Mouse (Mus musculus) embryonic facial prominence, embryonic 11.5 days (tissue): ENCODE measurements around the gene Hmx1. TPM values are rescaled to one million over a fixed set of nuclear protein-coding genes. Genes with fewer than 3 reads are reported as not detected.

Experiments used
- ATAC-seq: fragments of 200-750 bp; cut with Nextera tagmentation; replicated peaks from 2 replicates; pipeline ENCODE4 v1.8.0; 2017; ENCODE audit warnings: low read depth; ENCODE audit not compliant: insufficient number of reproducible peaks, low FRiP score, low TSS enrichment
- DNase-seq: peaks from one replicate; pipeline ENCODE4 v3.0.0-alpha.2; 2015; ENCODE audit warnings: low spot score
- H3K27ac ChIP-seq: fragments of 300-500 bp; sonication (generic); replicated peaks from 2 replicates; pipeline ENCODE4 v1.5.1; 2014; ENCODE audit warnings: mild to moderate bottlenecking, low read depth, low read length, control low read depth
- H3K27me3 ChIP-seq: fragments of 300-500 bp; sonication (generic); 2 replicates; pipeline ENCODE4 v1.6.1; 2014; ENCODE audit warnings: mild to moderate bottlenecking, low read length, moderate library complexity, mixed read lengths; ENCODE audit not compliant: control insufficient read depth, insufficient read depth
- H3K36me3 ChIP-seq: fragments of 300-500 bp; sonication (generic); replicated peaks from 2 replicates; pipeline ENCODE4 v1.6.1; 2014; ENCODE audit warnings: low read depth, mild to moderate bottlenecking, low read length, moderate library complexity, mixed read lengths; ENCODE audit not compliant: control insufficient read depth, insufficient read depth
- H3K4me1 ChIP-seq: fragments of 300-500 bp; sonication (generic); 2 replicates; pipeline ENCODE4 v1.6.1; 2014; ENCODE audit warnings: low read length, mixed read lengths; ENCODE audit not compliant: control insufficient read depth, insufficient read depth
- H3K4me2 ChIP-seq: fragments of 300-500 bp; sonication (generic); 2 replicates; pipeline ENCODE4 v1.6.1; 2014; ENCODE audit warnings: low read depth, mild to moderate bottlenecking, control low read depth, low read length, moderate library complexity
- H3K4me3 ChIP-seq: fragments of 300-500 bp; sonication (generic); 2 replicates; pipeline ENCODE4 v1.5.1; 2014; ENCODE audit warnings: low read depth, low read length, control low read depth
- H3K9ac ChIP-seq: fragments of 300-500 bp; sonication (generic); replicated peaks from 2 replicates; pipeline ENCODE4 v1.6.1; 2014; ENCODE audit warnings: mild to moderate bottlenecking, control low read depth, low read length
- H3K9me3 ChIP-seq: fragments of 300-500 bp; sonication (generic); replicated peaks from 2 replicates; pipeline ENCODE4 v1.6.1; 2016; ENCODE audit warnings: mild to moderate bottlenecking, low read length, inconsistent platforms, mixed read lengths; ENCODE audit not compliant: control insufficient read depth
- WGBS: fragments of 180-500 bp; shearing (Covaris S2); extraction: QIAGEN DNeasy Blood & Tissue Kit; methylation state at CpG from one replicate; pipeline ENCODE4 v1.1.7; 2014; 5-methylcytosine and 5-hydroxymethylcytosine counted together
- polyA plus RNA-seq: library from polyadenylated mRNA; unstranded; fragments of >200 nt; fragmentation: Nextera tagmentation; extraction: Ambion mirVana; gene quantifications from 2 replicates; pipeline ENCODE4 v1.2.1, GENCODE M21; 2014

Hmx1 gene
- polyA plus RNA-seq, 1 experiment from 2014 or later = 11.8 TPM

- no peaks in the 10 kb centered on the region for H3K27me3 ChIP-seq
- H3K9me3 ChIP-seq = no peaks in the 10 kb centered on the region
- no peak for ATAC-seq
- no peak overlapping the region for H3K4me2 ChIP-seq
- H3K27ac ChIP-seq = no peak overlapping the region
- H3K4me3 ChIP-seq = no peak overlapping the region
- H3K9ac ChIP-seq = no peak overlapping the region
- H3K4me1 ChIP-seq = peaks cover 4% of the 10 kb centered on the region; the same call in 1 of the 2 replicates
- WGBS = 89% methylated on average over 6 of the region's 6 CpGs
- no peak for DNase-seq
- no peaks in the 10 kb centered on the region for H3K36me3 ChIP-seq
Measured at GRCm38 (mm10) chr5:35428421-35428820, 39.5 kb downstream of the Hmx1 start.

- Histone ChIP-seq H3K36me3 (no peaks in the 10 kb centered on the region), H3K4me3 (no peak overlapping the region), H3K27ac (no peak overlapping the region), H3K4me2 (no peak overlapping the region), H3K4me1 (no peaks in the 10 kb centered on the region), H3K27me3 (no peaks in the 10 kb centered on the region), H3K9me3 (no peaks in the 10 kb centered on the region), H3K9ac (no peak overlapping the region)
- no peak for ATAC-seq
- WGBS = 77% methylated on average over 6 of the region's 6 CpGs
- DNase-seq = no peak
Measured at GRCm38 (mm10) chr5:35432098-35432497, 43.2 kb downstream of the Hmx1 start.

GRCm38 (mm10) chr5:35434038-35434437 lies 45.1 kb downstream of the Hmx1 start:
- Histone ChIP-seq H3K4me3 (no peak overlapping the region), H3K36me3 (no peaks in the 10 kb centered on the region), H3K9ac (no peak overlapping the region), H3K4me1 (no peaks in the 10 kb centered on the region), H3K27me3 (no peaks in the 10 kb centered on the region), H3K27ac (no peak overlapping the region), H3K4me2 (no peak overlapping the region), H3K9me3 (no peaks in the 10 kb centered on the region)
- ATAC-seq (no peak), DNase-seq (no peak)
- 44% methylated on average over 5 of the region's 5 CpGs for WGBS

- H3K36me3 ChIP-seq = no peaks in the 10 kb centered on the region
- no peak for ATAC-seq
- no peak overlapping the region for H3K27ac ChIP-seq
- WGBS = 65% methylated on average over 6 of the region's 6 CpGs
- H3K9me3 ChIP-seq = no peaks in the 10 kb centered on the region
- H3K4me3 ChIP-seq = no peak overlapping the region
- no peak for DNase-seq
- H3K27me3 ChIP-seq = no peaks in the 10 kb centered on the region
- no peak overlapping the region for H3K4me2 ChIP-seq
- no peaks in the 10 kb centered on the region for H3K4me1 ChIP-seq
- no peak overlapping the region for H3K9ac ChIP-seq
Measured at GRCm38 (mm10) chr5:35434703-35435102, 45.8 kb downstream of the Hmx1 start.

GRCm38 (mm10) chr5:35438805-35439204 lies 49.9 kb downstream of the Hmx1 start:
- DNase-seq = no peak
- H3K27ac ChIP-seq = no peak overlapping the region
- H3K9ac ChIP-seq = no peak overlapping the region
- H3K4me2 ChIP-seq = no peak overlapping the region
- H3K27me3 ChIP-seq = no peaks in the 10 kb centered on the region
- 83% methylated on average over 6 of the region's 6 CpGs for WGBS
- H3K4me3 ChIP-seq = no peak overlapping the region
- no peaks in the 10 kb centered on the region for H3K9me3 ChIP-seq
- ATAC-seq = no peak
- no peaks in the 10 kb centered on the region for H3K4me1 ChIP-seq
- no peaks in the 10 kb centered on the region for H3K36me3 ChIP-seq

GRCm38 (mm10) chr5:35440459-35440858 lies 51.6 kb downstream of the Hmx1 start:
- H3K4me2 ChIP-seq = no peak overlapping the region
- H3K9ac ChIP-seq = no peak overlapping the region
- no peak for DNase-seq
- H3K4me3 ChIP-seq = no peak overlapping the region
- H3K4me1 ChIP-seq = no peaks in the 10 kb centered on the region
- WGBS = 60% methylated on average over 8 of the region's 8 CpGs
- no peaks in the 10 kb centered on the region for H3K36me3 ChIP-seq
- H3K27me3 ChIP-seq = no peaks in the 10 kb centered on the region
- H3K9me3 ChIP-seq = no peaks in the 10 kb centered on the region
- no peak for ATAC-seq
- H3K27ac ChIP-seq = no peak overlapping the region

GRCm38 (mm10) chr5:35441411-35441810 lies 52.5 kb downstream of the Hmx1 start:
- DNase-seq (no peak), ATAC-seq (no peak)
- Histone ChIP-seq H3K9ac (no peak overlapping the region), H3K4me1 (no peaks in the 10 kb centered on the region), H3K9me3 (no peaks in the 10 kb centered on the region), H3K27ac (no peak overlapping the region), H3K27me3 (no peaks in the 10 kb centered on the region), H3K4me3 (no peak overlapping the region), H3K4me2 (no peak overlapping the region), H3K36me3 (no peaks in the 10 kb centered on the region)
- 69% methylated on average over 9 of the region's 9 CpGs for WGBS

GRCm38 (mm10) chr5:35444731-35445130 lies 55.8 kb downstream of the Hmx1 start:
- WGBS = 87% methylated on average over 12 of the region's 12 CpGs
- no peaks in the 10 kb centered on the region; the same call in 1 of the 2 replicates for H3K4me1 ChIP-seq
- H3K27ac ChIP-seq = no peak overlapping the region
- no peak overlapping the region for H3K4me2 ChIP-seq
- H3K36me3 ChIP-seq = no peaks in the 10 kb centered on the region
- DNase-seq (no peak), ATAC-seq (no peak)
- H3K4me3 ChIP-seq = no peak overlapping the region
- H3K27me3 ChIP-seq = 0 out of 2 replicates have a peak, but pooled peaks cover 2% of the 10 kb centered on the region
- H3K9ac ChIP-seq = no peak overlapping the region
- no peaks in the 10 kb centered on the region for H3K9me3 ChIP-seq
